Mouse (Mus musculus) effector memory CD4-positive, alpha-beta T cell, adult 5 months (primary cell): ENCODE data around the gene Dffb. TPM values are rescaled to one million over a fixed set of nuclear protein-coding genes. Genes with fewer than 3 reads are reported as not detected.

Source experiments
- polyA plus RNA-seq: library from polyadenylated mRNA; unstranded; fragments of 100-300 nt; shearing (Covaris generic); gene quantifications from one replicate; pipeline ENCODE4 v1.2.1, GENCODE M21; 2017

The Dffb gene
- polyA plus RNA-seq, result 20.4 TPM

GRCm38 (mm10) chr4:153974431-153975291 is at the start of gene Dffb, which contains the start of gene Cep104:
Gene Dffb (minus strand): TSS chr4:153975126.
Gene Cep104 (plus strand): TSS chr4:153975194.

GRCm38 (mm10) chr4:154011646-154012089 is 36.7 kb upstream of the Dffb start, which contains the start of gene Lrrc47:
Gene Lrrc47 (plus strand): TSS chr4:154011731.

GRCm38 (mm10) chr4:153956569-153957405 is 18.1 kb downstream of the Dffb start, which contains the start of gene A430005L14Rik:
Gene A430005L14Rik (plus strand): TSS chr4:153957237.

Other genes with a start within 250 kb of the Dffb start
- 34.3 TPM for gene A430005L14Rik, start 17.9 kb downstream of the Dffb start, polyA plus RNA-seq
- 11.8 TPM for gene Cep104, start 68 bp upstream of the Dffb start, polyA plus RNA-seq
- 38.4 TPM for gene Lrrc47, start 36.6 kb upstream of the Dffb start, polyA plus RNA-seq
- gene Smim1, start 51.1 kb upstream of the Dffb start, polyA plus RNA-seq, result 0.56 TPM
- gene Ccdc27, start 67.6 kb upstream of the Dffb start, polyA plus RNA-seq, result not detected
- gene Trp73, start 165.1 kb upstream of the Dffb start, polyA plus RNA-seq, result not detected
- gene Wrap73, start 167.2 kb upstream of the Dffb start, polyA plus RNA-seq, result 22.2 TPM
- 356 TPM for gene Tprgl, start 185.5 kb upstream of the Dffb start, polyA plus RNA-seq
- not detected for gene Megf6, start 195.6 kb upstream of the Dffb start, polyA plus RNA-seq